Mouse (Mus musculus) frontal cortex, postnatal 14 days (tissue): ENCODE results near the gene Plxdc1.

Source experiments
- DNase-seq, 2 experiments: peaks; one replicate each; pipeline ENCODE4 v3.0.0; 2022; ENCODE audit warnings: low spot score in 2 of 2

Plxdc1 gene

GRCm38 (mm10) chr11:97913111-97913510 is 73.1 kb downstream of the Plxdc1 start:
- DNase-seq: no peak

- no peak for DNase-seq
Observed at GRCm38 (mm10) chr11:97908634-97909348, 77.5 kb downstream of the Plxdc1 start.

GRCm38 (mm10) chr11:97907935-97908334 is 78.3 kb downstream of the Plxdc1 start:
- DNase-seq: no peak

- DNase-seq: no peak
Observed at GRCm38 (mm10) chr11:97906905-97907304, 79.3 kb downstream of the Plxdc1 start.

GRCm38 (mm10) chr11:97905941-97906340 is 80.3 kb downstream of the Plxdc1 start:
- DNase-seq: no peak

GRCm38 (mm10) chr11:97905540-97905939 is 80.7 kb downstream of the Plxdc1 start:
- no peak for DNase-seq

- no peak for DNase-seq
Observed at GRCm38 (mm10) chr11:97904801-97905200, 81.4 kb downstream of the Plxdc1 start.

- no peak for DNase-seq
Observed at GRCm38 (mm10) chr11:97901806-97902205, 84.4 kb downstream of the Plxdc1 start.

- peak; percentile 45 to 84 for DNase-seq
Observed at GRCm38 (mm10) chr11:97899822-97900221, 86.4 kb downstream of the Plxdc1 start.

- DNase-seq: no peak
Observed at GRCm38 (mm10) chr11:97897568-97898185, 88.6 kb downstream of the Plxdc1 start.

- DNase-seq: no peak
Observed at GRCm38 (mm10) chr11:97896655-97897054, 89.6 kb downstream of the Plxdc1 start.

GRCm38 (mm10) chr11:97891821-97892220 is 94.4 kb downstream of the Plxdc1 start:
- DNase-seq: no peak

- DNase-seq: no peak
Observed at GRCm38 (mm10) chr11:97885296-97885915, 100.8 kb downstream of the Plxdc1 start.

GRCm38 (mm10) chr11:97884601-97885185 is 101.6 kb downstream of the Plxdc1 start:
- DNase-seq: no peak

GRCm38 (mm10) chr11:97883918-97884600 is 102.2 kb downstream of the Plxdc1 start, which contains the start of gene Fbxo47:
Gene Fbxo47, minus strand, starts transcription at chr11:97884154.
- DNase-seq: peak; percentile 94 to 96

- DNase-seq: peak; percentile 40 to 47
Observed at GRCm38 (mm10) chr11:97883542-97883917, 102.7 kb downstream of the Plxdc1 start.

- DNase-seq: no peak
Observed at GRCm38 (mm10) chr11:97880362-97880761, 105.9 kb downstream of the Plxdc1 start.

- DNase-seq: no peak
Observed at GRCm38 (mm10) chr11:97877341-97877740, 108.9 kb downstream of the Plxdc1 start.

GRCm38 (mm10) chr11:97874396-97874795 is 111.8 kb downstream of the Plxdc1 start:
- no peak for DNase-seq
